ENCODE assay signal across 19 mouse cellular contexts in genomic region chr1:63255101-63255500, GRCm38 (mm10). TPM values are rescaled to one million over a fixed set of nuclear protein-coding genes. Genes with fewer than 3 reads are reported as not detected.
DNase-seq lines count a peak whose midpoint lies in the region; ATAC-seq lines count a peak whose summit lies in the region.
"Had no signal": no experiment of that assay in that cellular context is flagged by ENCODE, and none has a peak within 500 bp of the region (broad histone marks: within the 10 kb centered on the region; RNA-seq: fewer than 3 reads in every experiment).

No protein-coding gene starts in this region.

- H3K9ac ChIP-seq in heart, embryonic 11.5 days (ENCODE audit: low read depth, low read length), result no peak overlapping the region
- no peak overlapping the region for H3K9ac ChIP-seq in forebrain, embryonic 15.5 days (replicated peaks)
- H3K9ac ChIP-seq in hindbrain, embryonic 15.5 days, result no peak overlapping the region
- H3K9ac ChIP-seq in midbrain, embryonic 15.5 days, result no peak overlapping the region
- H3K9ac ChIP-seq: embryonic facial prominence, embryonic 12.5 days; heart, embryonic 15.5 days had no signal

- H3K27me3 ChIP-seq in heart, embryonic 11.5 days (ENCODE audit: control insufficient read depth, insufficient read depth, low read length), result peaks cover 73% of the 10 kb centered on the region
- peaks cover 70% of the 10 kb centered on the region for H3K27me3 ChIP-seq in forebrain, embryonic 15.5 days
- H3K27me3 ChIP-seq in hindbrain, embryonic 15.5 days, result peaks cover 79% of the 10 kb centered on the region
- H3K27me3 ChIP-seq in midbrain, embryonic 15.5 days (replicated peaks), result peaks cover 60% of the 10 kb centered on the region

- H3K4me3 ChIP-seq in heart, embryonic 11.5 days (ENCODE audit: low read depth, low read length), result no peak overlapping the region
- H3K4me3 ChIP-seq in forebrain, embryonic 15.5 days, result no peak overlapping the region
- H3K4me3 ChIP-seq in hindbrain, embryonic 15.5 days, result no peak overlapping the region
- no peak overlapping the region for H3K4me3 ChIP-seq in midbrain, embryonic 15.5 days
- H3K4me3 ChIP-seq: embryonic facial prominence, embryonic 12.5 days; heart, embryonic 15.5 days had no signal

- no peaks in the 10 kb centered on the region for H3K36me3 ChIP-seq in heart, embryonic 11.5 days (ENCODE audit: control insufficient read depth, insufficient read depth, low read length)
- no peaks in the 10 kb centered on the region for H3K36me3 ChIP-seq in forebrain, embryonic 15.5 days
- no peaks in the 10 kb centered on the region for H3K36me3 ChIP-seq in hindbrain, embryonic 15.5 days
- no peaks in the 10 kb centered on the region for H3K36me3 ChIP-seq in midbrain, embryonic 15.5 days (replicated peaks)
- H3K36me3 ChIP-seq: embryonic facial prominence, embryonic 12.5 days; heart, embryonic 15.5 days had no signal

- DNase-seq in heart, adult 11 months, result peak; percentile 48
- DNase-seq in adrenal gland, postnatal 25 days, result no peak
- no peak for DNase-seq in layer of hippocampus, adult 9-11 months
- DNase-seq in left cerebral cortex, postnatal 25 days (ENCODE audit: low spot score in 2 of 2), result no peak
- DNase-seq: cerebellum, postnatal 14 days; heart, adult 18-20 months; kidney, adult 18-20 months; kidney, postnatal 25 days; liver; lung, adult 18-20 months; lung, postnatal 36 days; thymus, postnatal 36 days had no signal

- H3K27ac ChIP-seq in heart, embryonic 11.5 days (ENCODE audit: low read depth, low read length), result no peak overlapping the region
- peak overlapping the region; percentile 52 for H3K27ac ChIP-seq in forebrain, embryonic 15.5 days (replicated peaks)
- peak overlapping the region; percentile 75 for H3K27ac ChIP-seq in hindbrain, embryonic 15.5 days (replicated peaks)
- H3K27ac ChIP-seq in midbrain, embryonic 15.5 days, result peak overlapping the region; percentile 67
- H3K27ac ChIP-seq: embryonic facial prominence, embryonic 12.5 days; heart, embryonic 15.5 days had no signal

- intact Hi-C loops in left cerebral cortex, postnatal 25 days (cut with DNase I), result no loop called here

- H3K4me1 ChIP-seq in heart, embryonic 11.5 days (ENCODE audit: control insufficient read depth, insufficient read depth, low read length), result no peaks in the 10 kb centered on the region
- H3K4me1 ChIP-seq in forebrain, embryonic 15.5 days, result peaks cover 16% of the 10 kb centered on the region
- peaks cover 15% of the 10 kb centered on the region for H3K4me1 ChIP-seq in hindbrain, embryonic 15.5 days (replicated peaks)
- H3K4me1 ChIP-seq in midbrain, embryonic 15.5 days, result peaks cover 15% of the 10 kb centered on the region
- H3K4me1 ChIP-seq: heart, embryonic 15.5 days had no signal

- H3K4me2 ChIP-seq in heart, embryonic 11.5 days, result no peak overlapping the region
- H3K4me2 ChIP-seq in forebrain, embryonic 15.5 days (replicated peaks), result no peak overlapping the region
- H3K4me2 ChIP-seq in hindbrain, embryonic 15.5 days, result no peak overlapping the region
- H3K4me2 ChIP-seq in midbrain, embryonic 15.5 days, result no peak overlapping the region
- H3K4me2 ChIP-seq: embryonic facial prominence, embryonic 12.5 days; heart, embryonic 15.5 days had no signal

- 28% methylated on average over 4 of the region's 4 CpGs for WGBS in heart, embryonic 11.5 days (ENCODE audit: insufficient replicate concordance)
- WGBS in forebrain, embryonic 15.5 days, result 10% methylated on average over 4 of the region's 4 CpGs
- 10% methylated on average over 4 of the region's 4 CpGs for WGBS in hindbrain, embryonic 15.5 days
- WGBS in midbrain, embryonic 15.5 days, result 8% methylated on average over 4 of the region's 4 CpGs

- no peak for ATAC-seq in heart, embryonic 11.5 days (replicated peaks; ENCODE audit: insufficient number of reproducible peaks, low FRiP score, low TSS enrichment)
- no peak for ATAC-seq in forebrain, embryonic 15.5 days (replicated peaks)
- no peak for ATAC-seq in hindbrain, embryonic 15.5 days (ENCODE audit: low FRiP score, low read depth)
- ATAC-seq in midbrain, embryonic 15.5 days (replicated peaks), result no peak

- no peaks in the 10 kb centered on the region for H3K9me3 ChIP-seq in heart, embryonic 11.5 days (replicated peaks; ENCODE audit: control insufficient read depth, low read length)
- no peaks in the 10 kb centered on the region for H3K9me3 ChIP-seq in forebrain, embryonic 15.5 days
- H3K9me3 ChIP-seq in hindbrain, embryonic 15.5 days, result no peaks in the 10 kb centered on the region
- no peaks in the 10 kb centered on the region for H3K9me3 ChIP-seq in midbrain, embryonic 15.5 days
- H3K9me3 ChIP-seq: embryonic facial prominence, embryonic 12.5 days; heart, embryonic 15.5 days had no signal

RNA-seq across cellular contexts. Expression of gene Zdbf2, which starts 18.0 kb away (rescaled TPM):
- polyA plus RNA-seq in heart, embryonic 11.5 days (2014; fragmentation: Nextera tagmentation; extraction: Ambion mirVana), result 5.0 and 9.8 TPM in 2 replicates
- 30.4 and 34.8 TPM in 2 replicates for polyA plus RNA-seq in forebrain, embryonic 15.5 days (2015; fragmentation: Nextera tagmentation; extraction: Ambion mirVana)
- polyA plus RNA-seq in hindbrain, embryonic 15.5 days (2015; fragmentation: Nextera tagmentation; extraction: Ambion mirVana), result 30.4 and 37.8 TPM in 2 replicates
- polyA plus RNA-seq in midbrain, embryonic 15.5 days (2015; fragmentation: Nextera tagmentation; extraction: Ambion mirVana), result 40.9 and 52.5 TPM in 2 replicates
- 10.6 and 12.4 TPM in 2 replicates for total RNA-seq in adrenal gland, postnatal 25 days (2021)
- 10 to 100 TPM; 23.3 to 23.6 TPM for total RNA-seq in left cerebral cortex, postnatal 25 days (2021)

RNA-seq across cellular contexts. Expression of gene Gpr1, which starts 40.8 kb away (rescaled TPM):
- not detected in 2 replicates for polyA plus RNA-seq in heart, embryonic 11.5 days (2014; fragmentation: Nextera tagmentation; extraction: Ambion mirVana)
- 0.33 and 0.34 TPM in 2 replicates for polyA plus RNA-seq in forebrain, embryonic 15.5 days (2015; fragmentation: Nextera tagmentation; extraction: Ambion mirVana)
- polyA plus RNA-seq in hindbrain, embryonic 15.5 days (2015; fragmentation: Nextera tagmentation; extraction: Ambion mirVana), result 0.44 and 0.73 TPM in 2 replicates
- 0.66 and 1.2 TPM in 2 replicates for polyA plus RNA-seq in midbrain, embryonic 15.5 days (2015; fragmentation: Nextera tagmentation; extraction: Ambion mirVana)
- total RNA-seq in adrenal gland, postnatal 25 days (2021), result 0.48 TPM in 1 of 2 replicates, not detected in the other
- total RNA-seq in left cerebral cortex, postnatal 25 days (2021), result under 1 TPM; 0.32 to 0.78 TPM
- total RNA-seq: hematopoietic stem cell, adult 5-6 weeks had no signal
